Mouse (Mus musculus): ENCODE measurements around the gene Rabl6. TPM values are rescaled to one million over a fixed set of nuclear protein-coding genes. Genes with fewer than 3 reads are reported as not detected.

The Rabl6 gene
- total and polyA plus RNA-seq, 2 experiments from 2014 or later: 54.9 to 68.2 TPM

DNA sequence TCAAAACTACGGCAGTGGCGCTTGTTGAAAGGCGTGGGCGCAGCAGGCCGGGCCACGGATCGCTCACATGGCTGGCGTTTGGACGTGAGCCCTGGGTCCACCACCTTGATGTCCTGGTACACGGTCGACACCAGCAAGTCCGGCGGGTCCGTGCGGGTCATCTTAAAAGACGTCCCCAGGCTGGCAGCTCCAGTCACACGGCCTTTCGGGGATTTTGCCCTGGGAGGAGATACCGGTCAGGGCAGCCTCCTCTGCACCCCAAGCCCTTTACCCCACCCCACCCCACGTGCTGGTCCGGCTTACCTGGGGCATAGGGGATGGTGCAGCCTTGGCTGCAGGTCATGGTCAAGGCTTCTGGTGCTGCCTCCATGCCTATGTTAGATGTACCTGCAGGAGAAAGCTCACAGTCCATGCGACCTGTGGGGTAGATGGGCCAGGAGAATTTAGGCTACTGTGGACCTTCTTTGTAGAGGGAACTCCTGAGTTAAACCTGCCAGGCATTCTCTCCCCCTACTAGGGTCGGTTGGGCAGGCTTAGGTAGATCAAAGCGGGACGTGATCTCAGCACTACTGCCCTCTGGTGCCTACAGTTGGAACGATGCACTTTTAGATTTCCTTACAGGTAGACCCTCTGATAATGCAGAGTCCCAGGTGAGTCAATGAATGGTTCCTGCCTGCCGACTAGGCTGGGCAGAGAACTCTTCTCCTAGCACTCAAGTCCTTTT is 28.4 kb downstream of the Rabl6 start:
- H3K9me3 ChIP-seq (ENCODE audit: low read length): no peaks in the 10 kb centered on the region
- H3K36me3 ChIP-seq (ENCODE audit: insufficient read depth): peaks cover 40% of the 10 kb centered on the region
- whole genome bisulfite sequencing: 13% methylated on average over 27 of the region's 27 CpGs
- H3K4me2 ChIP-seq (ENCODE audit: low read depth): peak overlapping the region; percentile 1
- DNase-seq (peak; percentile 70), ATAC-seq (no peak)
- H3K9ac ChIP-seq: 0 out of 2 replicates have a peak overlapping the region, but pooled peaks have one; percentile 6
- H3K27me3 ChIP-seq (ENCODE audit: insufficient read depth, low read length): peaks cover 40% of the 10 kb centered on the region
- peak; percentile 71 for TF ChIP-seq CTCF (IDR thresholded peaks at IDR 0.05; ENCODE audit: low read depth)
- H3K4me3 ChIP-seq (ENCODE audit: low read depth, low read length): 0 out of 2 replicates have a peak overlapping the region, but pooled peaks have one; percentile 9
- peaks cover 24% of the 10 kb centered on the region for H3K4me1 ChIP-seq (ENCODE audit: insufficient read depth)
- H3K27ac ChIP-seq (ENCODE audit: low read depth, low read length): no peak overlapping the region

DNA sequence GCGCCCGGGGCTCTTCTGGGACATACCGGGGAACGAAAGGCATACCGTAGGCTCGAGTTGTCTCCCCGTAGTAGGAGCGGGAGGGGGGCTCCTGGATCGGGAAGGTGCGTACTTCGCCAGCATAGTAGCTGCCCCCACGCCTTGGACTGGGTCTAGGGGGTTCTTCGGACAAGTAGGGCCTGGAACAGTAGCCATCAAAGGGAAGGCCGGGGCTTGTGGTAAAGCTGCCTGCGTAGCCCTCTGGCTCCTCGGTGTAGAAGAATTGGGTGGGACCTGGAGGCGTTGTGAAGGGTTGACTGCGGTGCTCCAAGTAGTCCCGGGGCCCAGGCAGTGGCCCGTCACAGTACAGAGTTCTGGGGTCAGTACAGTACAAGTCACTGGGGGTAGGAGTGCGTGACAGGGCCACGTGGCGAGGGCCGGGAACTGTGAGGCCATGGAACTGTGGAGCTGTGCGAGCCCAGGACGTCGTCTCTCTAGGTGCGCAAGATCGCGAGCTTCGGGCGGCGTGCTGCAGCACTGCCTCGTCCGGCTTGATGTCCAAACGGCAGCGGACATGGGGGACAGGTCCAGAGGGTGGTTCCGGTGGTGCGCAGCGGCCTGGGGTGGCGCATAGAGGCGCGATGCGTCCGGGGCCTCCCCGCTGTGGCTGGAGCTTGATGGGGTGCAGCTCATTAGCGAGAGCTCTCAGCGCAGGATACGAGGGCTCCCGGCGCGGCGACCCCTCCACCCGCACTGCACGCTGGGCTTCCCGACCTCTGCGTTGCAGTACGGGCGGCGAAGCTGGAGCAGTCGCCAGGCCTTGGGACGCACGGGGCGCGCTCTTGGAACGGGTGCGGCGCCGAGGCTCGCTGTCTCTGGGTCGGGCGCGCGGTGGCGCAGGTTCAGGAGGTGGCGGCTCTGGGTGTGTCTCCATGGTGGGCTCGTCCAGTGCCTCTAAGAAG is 29.3 kb downstream of the Rabl6 start:
- peak; percentile 15 for DNase-seq
- Histone ChIP-seq H3K4me2 (ENCODE audit: low read depth) (peak overlapping the region; percentile 1; the same call in 1 of the 2 replicates), H3K9ac (0 out of 2 replicates have a peak overlapping the region, but pooled peaks have one; percentile 6), H3K27ac (ENCODE audit: low read depth, low read length) (no peak overlapping the region), H3K9me3 (ENCODE audit: low read length) (no peaks in the 10 kb centered on the region), H3K4me1 (ENCODE audit: insufficient read depth) (peaks cover 25% of the 10 kb centered on the region), H3K27me3 (ENCODE audit: insufficient read depth, low read length) (peaks cover 40% of the 10 kb centered on the region), H3K4me3 (ENCODE audit: low read depth, low read length) (0 out of 2 replicates have a peak overlapping the region, but pooled peaks have one; percentile 9), H3K36me3 (ENCODE audit: insufficient read depth) (peaks cover 32% of the 10 kb centered on the region; the same call in 1 of the 2 replicates)
- TF ChIP-seq CTCF (IDR thresholded peaks at IDR 0.05; ENCODE audit: low read depth): no peak
- ATAC-seq: no peak
- WGBS: 11% methylated on average over 77 of the region's 77 CpGs

DNA sequence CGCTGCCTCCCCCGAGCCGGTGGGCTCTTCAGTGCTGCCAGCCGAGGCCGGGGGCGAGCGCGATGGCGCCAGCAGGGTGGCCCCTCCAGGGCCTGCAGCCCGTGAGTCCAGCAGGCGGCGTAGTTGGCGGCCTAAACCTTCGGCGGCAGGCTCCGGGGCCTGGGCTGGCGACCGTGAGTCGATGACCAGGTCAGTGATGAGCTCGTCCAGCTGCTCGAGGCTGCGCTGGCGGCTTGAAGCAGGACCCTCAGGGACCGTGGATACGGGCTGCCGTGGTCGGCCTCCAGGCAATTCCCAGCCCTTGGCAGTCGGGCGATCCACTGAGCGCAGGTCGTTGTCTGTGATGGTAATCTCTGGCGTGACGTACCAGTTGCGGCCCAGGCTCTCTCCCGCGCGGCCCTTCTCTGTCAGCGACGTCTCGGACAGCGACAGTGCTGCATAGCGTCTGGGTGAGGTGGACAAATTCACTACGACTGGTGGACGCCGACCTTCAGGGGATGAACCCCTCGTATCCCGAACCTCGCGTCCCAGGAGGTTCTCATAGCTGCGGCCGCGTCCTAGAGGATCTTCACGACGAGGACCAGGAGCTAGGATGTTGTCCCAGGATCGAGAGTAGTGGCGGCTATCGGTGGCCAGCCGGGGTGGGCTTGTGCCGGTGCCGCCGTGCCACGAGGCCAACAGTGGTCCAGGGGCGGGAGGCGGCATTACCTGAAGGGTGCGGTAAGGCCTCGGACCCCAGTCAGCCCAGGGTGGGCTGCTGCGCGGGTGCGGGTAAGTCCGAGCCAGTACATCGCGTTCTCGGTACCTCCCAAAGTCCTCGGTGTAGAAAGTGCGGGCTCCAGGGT is 30.1 kb downstream of the Rabl6 start:
- peaks cover 34% of the 10 kb centered on the region for H3K4me1 ChIP-seq (ENCODE audit: insufficient read depth)
- peaks cover 40% of the 10 kb centered on the region for H3K27me3 ChIP-seq (ENCODE audit: insufficient read depth, low read length)
- H3K9ac ChIP-seq: no peak overlapping the region
- H3K4me2 ChIP-seq (ENCODE audit: low read depth): peak overlapping the region; percentile 14
- DNase-seq: peak; percentile 30
- H3K36me3 ChIP-seq (ENCODE audit: insufficient read depth): peaks cover 25% of the 10 kb centered on the region; the same call in 1 of the 2 replicates
- peak overlapping the region; percentile 21; the same call in 1 of the 2 replicates for H3K4me3 ChIP-seq (ENCODE audit: low read depth, low read length)
- H3K9me3 ChIP-seq (ENCODE audit: low read length): no peaks in the 10 kb centered on the region
- 13% methylated on average over 75 of the region's 75 CpGs for WGBS
- no peak overlapping the region for H3K27ac ChIP-seq (ENCODE audit: low read depth, low read length)
- no peak for ATAC-seq
- peak; percentile 37; the same call in 1 of the 2 replicates for TF ChIP-seq CTCF (IDR thresholded peaks at IDR 0.05; ENCODE audit: low read depth)

DNA sequence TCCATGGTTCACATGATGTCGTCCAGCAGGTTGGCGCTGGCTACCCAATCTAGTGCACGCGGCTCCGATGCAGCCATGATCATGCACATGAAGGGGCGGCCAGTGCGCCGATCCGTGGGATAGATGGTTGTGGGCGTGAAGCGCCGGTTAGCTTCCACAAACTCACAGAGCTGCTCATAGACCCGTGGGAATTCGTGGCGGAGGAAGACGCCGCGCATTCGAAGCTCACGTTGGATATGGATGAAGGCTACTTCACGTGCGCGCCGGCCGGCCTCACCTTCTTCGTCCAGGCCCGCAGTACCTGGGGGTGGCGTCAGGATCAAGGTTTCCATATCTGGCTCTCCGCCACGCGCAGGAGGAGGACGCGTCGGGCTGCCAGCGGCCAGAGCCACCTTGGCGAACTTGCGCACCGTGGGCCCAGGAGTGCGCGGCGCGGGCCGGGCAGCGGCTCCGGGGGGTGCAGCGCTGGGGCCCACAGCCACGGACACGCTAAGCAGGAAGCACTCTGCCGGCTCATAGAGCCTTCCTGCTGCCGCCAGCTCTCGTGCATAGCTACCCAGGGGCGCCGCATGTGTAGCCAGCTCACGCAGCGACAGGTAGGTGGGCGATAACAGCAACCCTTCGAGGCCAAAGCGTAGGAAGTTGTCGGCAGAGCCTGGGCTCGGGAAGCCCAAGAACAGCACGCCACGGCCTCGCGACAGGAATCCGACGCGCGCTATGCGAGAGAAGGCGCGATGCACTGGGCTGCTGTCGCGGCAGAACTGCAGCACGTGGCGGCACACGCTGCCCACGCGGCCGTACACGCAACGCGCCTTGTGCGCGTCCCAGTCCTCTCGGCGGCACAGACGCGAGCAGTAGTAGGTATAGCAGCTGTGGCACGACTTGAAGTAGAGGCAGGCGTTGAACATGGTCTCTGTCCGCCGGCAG is 31.1 kb downstream of the Rabl6 start:
- no peak overlapping the region for H3K27ac ChIP-seq (ENCODE audit: low read depth, low read length)
- 0 out of 2 replicates have a peak overlapping the region, but pooled peaks have one; percentile 0 for H3K9ac ChIP-seq
- H3K4me1 ChIP-seq (ENCODE audit: insufficient read depth): peaks cover 27% of the 10 kb centered on the region
- peaks cover 24% of the 10 kb centered on the region; the same call in 1 of the 2 replicates for H3K36me3 ChIP-seq (ENCODE audit: insufficient read depth)
- peaks cover 40% of the 10 kb centered on the region for H3K27me3 ChIP-seq (ENCODE audit: insufficient read depth, low read length)
- H3K9me3 ChIP-seq (ENCODE audit: low read length): no peaks in the 10 kb centered on the region
- peak; percentile 57 for DNase-seq
- WGBS: 19% methylated on average over 92 of the region's 92 CpGs
- TF ChIP-seq CTCF (IDR thresholded peaks at IDR 0.05; ENCODE audit: low read depth): no peak
- peak overlapping the region; percentile 21; the same call in 1 of the 2 replicates for H3K4me3 ChIP-seq (ENCODE audit: low read depth, low read length)
- ATAC-seq: no peak
- H3K4me2 ChIP-seq (ENCODE audit: low read depth): peak overlapping the region; percentile 14

DNA sequence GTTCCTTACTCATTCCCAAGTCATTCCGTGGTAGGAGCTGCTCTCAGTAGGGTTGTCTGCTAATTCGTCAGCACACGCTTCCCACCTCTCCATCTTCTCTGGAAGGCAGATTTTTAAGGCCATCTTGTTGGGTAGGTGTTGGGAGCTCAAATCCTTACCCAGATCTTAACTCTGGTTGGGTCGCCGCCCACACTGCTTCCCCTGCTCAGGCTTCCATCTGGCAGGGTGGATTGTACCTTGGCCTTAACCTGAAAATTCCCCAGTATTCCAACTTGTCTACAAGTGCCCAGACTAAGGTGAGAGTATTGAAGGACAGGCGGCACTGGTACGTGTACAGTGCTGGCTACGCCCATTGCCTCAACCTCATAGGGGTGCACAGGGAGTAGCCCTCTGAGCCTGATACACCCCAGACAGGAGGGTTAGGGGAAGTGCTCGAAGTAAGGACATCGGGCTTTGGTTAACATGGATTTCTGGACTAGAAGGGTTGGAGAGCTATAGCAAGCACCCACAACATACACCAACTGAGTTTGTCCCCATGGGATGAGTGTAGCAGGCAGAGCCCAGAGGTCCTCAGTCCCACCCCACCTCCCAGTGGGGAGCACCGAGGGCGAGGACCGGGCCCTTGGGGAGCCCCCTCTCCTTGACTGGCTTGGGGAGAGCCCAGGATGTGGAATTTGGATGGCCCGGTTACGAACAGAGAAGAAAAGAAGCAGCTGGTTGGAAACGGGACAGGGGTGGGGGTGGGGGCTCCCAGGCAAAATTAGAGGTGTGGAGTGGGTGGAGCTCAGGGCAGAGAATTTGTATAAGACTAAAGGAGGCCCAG is 32.1 kb downstream of the Rabl6 start:
- no peak for DNase-seq
- H3K4me1 ChIP-seq (ENCODE audit: insufficient read depth): peaks cover 22% of the 10 kb centered on the region
- WGBS: 73% methylated on average over 16 of the region's 16 CpGs
- H3K27me3 ChIP-seq (ENCODE audit: insufficient read depth, low read length): peaks cover 40% of the 10 kb centered on the region
- no peak overlapping the region for H3K27ac ChIP-seq (ENCODE audit: low read depth, low read length)
- H3K9ac ChIP-seq: no peak overlapping the region
- peak overlapping the region; percentile 94; the same call in 1 of the 2 replicates for H3K4me2 ChIP-seq (ENCODE audit: low read depth)
- ATAC-seq: no peak
- no peak for TF ChIP-seq CTCF (IDR thresholded peaks at IDR 0.05; ENCODE audit: low read depth)
- peaks cover 24% of the 10 kb centered on the region; the same call in 1 of the 2 replicates for H3K36me3 ChIP-seq (ENCODE audit: insufficient read depth)
- H3K4me3 ChIP-seq (ENCODE audit: low read depth, low read length): no peak overlapping the region
- H3K9me3 ChIP-seq (ENCODE audit: low read length): no peaks in the 10 kb centered on the region

Measured in forebrain, postnatal 0 days (tissue).